Mouse (Mus musculus) lung, adult 10 weeks (tissue): Measurements from ENCODE around the gene Kprp. TPM values are rescaled to one million over a fixed set of nuclear protein-coding genes. Genes with fewer than 3 reads are reported as not detected.

ENCODE experiments used
- polyA plus RNA-seq: library from polyadenylated mRNA; stranded (reverse); fragments of 350-450 nt; fragmentation: Illumina TruSeq; extraction: RNeasy Lipid Tissue Mini Kit (QIAGEN cat#74804); gene quantifications from one replicate; pipeline ENCODE4 v1.2.3, GENCODE M21; 2014; ENCODE audit warnings: low read depth, low replicate concordance; ENCODE audit not compliant: insufficient read depth

The Kprp gene
- polyA plus RNA-seq = not detected

DNA sequence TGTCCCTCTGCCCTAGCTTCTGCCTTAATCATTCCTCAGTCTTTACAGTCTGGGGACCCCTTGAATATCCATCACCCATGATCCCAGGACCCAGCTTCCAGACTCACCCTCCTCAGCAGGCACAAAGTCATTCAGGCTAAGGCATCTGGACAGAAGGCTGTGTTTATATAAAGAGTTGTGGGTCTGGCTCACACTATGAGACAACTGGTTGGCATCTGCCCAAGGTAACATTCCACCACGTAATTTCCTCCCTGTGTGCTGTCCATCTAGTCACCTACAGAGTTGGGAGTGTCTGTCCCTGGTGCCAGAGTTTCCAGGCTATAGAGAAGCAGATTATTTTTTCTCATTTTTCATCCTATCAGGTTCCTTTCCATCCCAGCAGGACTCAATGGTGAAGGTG lies at the start of gene Kprp:
TSS of gene Kprp (minus strand) at position 140 of the 400 bp plus-strand sequence.

DNA sequence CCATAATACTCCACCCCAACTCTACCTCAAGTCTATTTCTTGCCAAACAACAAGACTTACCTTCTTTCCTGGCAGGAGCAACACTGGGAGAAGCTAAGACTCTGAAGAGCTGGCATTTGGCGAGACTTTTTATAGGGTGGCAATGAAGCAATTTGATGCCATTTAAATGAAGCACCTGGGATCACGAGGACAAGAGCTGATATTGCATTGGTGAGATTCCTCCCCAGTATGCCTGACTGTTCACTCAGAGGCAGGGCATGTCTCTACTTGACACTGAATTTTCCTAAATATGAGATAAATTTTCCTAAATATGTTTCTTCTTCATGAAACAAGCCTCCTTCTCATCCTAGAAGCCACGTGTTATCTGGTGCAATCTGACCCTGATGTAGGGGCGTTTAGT lies 43.1 kb upstream of the Kprp start, which contains the start of gene 2310050C09Rik:
TSS of gene 2310050C09Rik (minus strand) at position 101 of the 400 bp plus-strand sequence.

DNA sequence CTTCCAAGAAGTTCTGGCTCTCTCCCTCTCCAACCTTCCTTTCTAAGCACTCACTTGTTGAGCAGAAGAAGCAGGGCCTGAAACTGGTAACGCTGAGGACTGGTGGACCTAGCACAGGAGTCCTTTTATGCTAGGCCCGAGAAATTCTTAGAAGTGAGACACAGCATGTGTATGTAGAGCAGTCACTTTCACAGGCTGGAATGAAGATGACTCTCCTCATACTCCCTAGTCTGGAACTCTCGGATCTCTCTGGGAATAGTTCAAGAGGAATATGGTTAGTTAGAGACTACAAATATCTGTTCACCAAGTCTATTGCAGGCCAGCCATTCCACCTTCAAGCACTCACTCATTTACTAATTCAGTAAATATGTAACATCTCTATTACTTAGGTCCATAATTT lies 24.1 kb upstream of the Kprp start, which contains the start of gene Lce1l:
TSS of gene Lce1l (minus strand) at position 101 of the 400 bp plus-strand sequence.

DNA sequence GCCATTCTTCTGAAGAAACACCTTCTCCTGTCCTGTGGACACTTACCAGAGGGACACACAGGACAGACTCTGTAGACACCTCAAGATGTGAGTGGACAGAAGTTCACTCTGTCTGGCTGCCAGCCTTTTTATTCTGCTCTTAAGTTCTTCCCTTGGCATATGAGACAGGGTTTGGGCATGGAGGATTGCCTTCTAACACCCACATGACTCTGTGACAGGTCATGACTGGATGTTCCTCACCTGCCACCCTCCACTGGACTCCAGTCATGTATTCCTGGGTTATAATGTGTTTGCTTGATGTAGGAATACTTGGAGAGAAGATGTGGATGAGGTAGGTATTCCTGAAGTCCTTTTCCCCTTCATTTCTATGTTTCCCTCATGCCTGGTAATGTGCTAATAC lies 19.3 kb downstream of the Kprp start, which contains the start of gene Lce1k:
TSS of gene Lce1k (minus strand) at position 101 of the 400 bp plus-strand sequence.

DNA sequence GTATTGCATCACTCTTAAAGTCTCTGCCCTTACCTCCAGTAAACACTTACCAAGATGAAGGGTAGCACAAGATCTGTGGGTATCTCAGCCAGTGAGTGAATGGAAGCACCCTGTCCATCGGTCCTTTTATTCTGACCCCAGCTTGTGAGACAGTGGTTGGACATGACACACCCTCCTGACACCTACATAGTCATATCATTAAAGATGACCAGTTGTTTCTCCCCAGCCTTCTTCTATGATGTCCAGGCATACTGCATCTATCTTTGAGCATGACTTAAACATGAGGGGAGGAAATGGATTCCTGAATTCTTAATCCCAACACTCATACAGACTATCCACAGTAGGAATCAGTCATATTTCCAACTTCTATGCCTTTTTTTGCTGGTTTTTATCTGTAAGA lies 36.6 kb downstream of the Kprp start, which contains the start of gene Lce1j:
TSS of gene Lce1j (minus strand) at position 101 of the 400 bp plus-strand sequence.

DNA sequence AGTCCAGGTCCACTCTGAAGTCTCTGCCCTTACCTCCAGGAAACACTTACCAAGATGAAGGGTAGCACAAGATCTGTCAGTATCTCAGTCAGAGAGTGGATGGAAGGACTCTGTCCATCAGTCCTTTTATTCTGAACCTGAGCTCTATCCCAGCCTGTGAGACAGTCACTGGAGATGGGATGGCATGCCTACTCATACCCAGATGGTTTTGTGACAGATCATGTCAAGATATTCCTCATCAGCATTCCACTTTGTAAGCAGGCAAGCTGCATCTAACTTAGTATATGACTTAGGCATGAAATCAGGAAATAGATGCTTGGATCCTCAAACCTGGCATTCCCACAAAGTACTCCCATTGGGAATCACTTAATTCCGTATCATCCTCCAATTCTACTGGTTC lies 48.2 kb downstream of the Kprp start, which contains the start of gene Lce1i:
TSS of gene Lce1i (minus strand) at position 101 of the 400 bp plus-strand sequence.

Other genes with a start within 250 kb of the Kprp start
- not detected for gene Smcp, start 238.2 kb downstream of the Kprp start, polyA plus RNA-seq
- gene 2210017I01Rik, start 219.8 kb downstream of the Kprp start, polyA plus RNA-seq = not detected
- not detected for gene Lce6a, start 205.6 kb downstream of the Kprp start, polyA plus RNA-seq
- not detected for gene Lce1a1, start 178.9 kb downstream of the Kprp start, polyA plus RNA-seq
- not detected for gene Lce1b, start 170.3 kb downstream of the Kprp start, polyA plus RNA-seq
- gene Lce1a2, start 156.9 kb downstream of the Kprp start, polyA plus RNA-seq = not detected
- not detected for gene Lce1c, start 148.0 kb downstream of the Kprp start, polyA plus RNA-seq
- gene Lce1d, start 140.0 kb downstream of the Kprp start, polyA plus RNA-seq = not detected
- not detected for gene Lce1e, start 118.2 kb downstream of the Kprp start, polyA plus RNA-seq
- not detected for gene Lce1f, start 106.9 kb downstream of the Kprp start, polyA plus RNA-seq
- gene Gm38119, start 88.2 kb downstream of the Kprp start, polyA plus RNA-seq = not detected
- gene Lce1g, start 74.9 kb downstream of the Kprp start, polyA plus RNA-seq = not detected
- gene Lce1h, start 62.2 kb downstream of the Kprp start, polyA plus RNA-seq = not detected
- not detected for gene Lce1i, start 48.3 kb downstream of the Kprp start, polyA plus RNA-seq
- not detected for gene Lce1j, start 36.7 kb downstream of the Kprp start, polyA plus RNA-seq
- not detected for gene Lce1k, start 19.4 kb downstream of the Kprp start, polyA plus RNA-seq
- gene Lce1l, start 24.0 kb upstream of the Kprp start, polyA plus RNA-seq = not detected
- gene 2310050C09Rik, start 43.0 kb upstream of the Kprp start, polyA plus RNA-seq = not detected
- not detected for gene Lce3a, start 99.0 kb upstream of the Kprp start, polyA plus RNA-seq
- gene Lce3b, start 105.7 kb upstream of the Kprp start, polyA plus RNA-seq = not detected
- not detected for gene Lce3c, start 117.2 kb upstream of the Kprp start, polyA plus RNA-seq
- not detected for gene Lce3d, start 130.1 kb upstream of the Kprp start, polyA plus RNA-seq
- gene Lce3e, start 139.8 kb upstream of the Kprp start, polyA plus RNA-seq = not detected
- not detected for gene Lce3f, start 165.0 kb upstream of the Kprp start, polyA plus RNA-seq
- not detected for gene Crct1, start 188.4 kb upstream of the Kprp start, polyA plus RNA-seq
- not detected for gene Lce1m, start 191.8 kb upstream of the Kprp start, polyA plus RNA-seq
- not detected for gene Gm4858, start 241.6 kb upstream of the Kprp start, polyA plus RNA-seq